Mouse (Mus musculus): ENCODE data around the gene Sytl3. TPM values are rescaled to one million over a fixed set of nuclear protein-coding genes. Genes with fewer than 3 reads are reported as not detected.
A peak's percentile ranks its signal among the peaks of the same experiment; 100 is the strongest.

The Sytl3 gene
- total RNA-seq, 2 experiments from 2014 or later: 5.4 to 5.7 TPM

GRCm38 (mm10) chr17:6733322-6733875 is 74.5 kb downstream of the Sytl3 start:
- ATAC-seq (ENCODE audit: poor library complexity, severe bottlenecking): no peak

- ATAC-seq (ENCODE audit: poor library complexity, severe bottlenecking): no peak
Observed at GRCm38 (mm10) chr17:6734746-6735441, 76.0 kb downstream of the Sytl3 start.

- ATAC-seq (ENCODE audit: poor library complexity, severe bottlenecking): no peak
Observed at GRCm38 (mm10) chr17:6736306-6737272, 77.7 kb downstream of the Sytl3 start.

GRCm38 (mm10) chr17:6737273-6737997 is 78.5 kb downstream of the Sytl3 start:
- ATAC-seq (ENCODE audit: poor library complexity, severe bottlenecking): no peak

- ATAC-seq (ENCODE audit: poor library complexity, severe bottlenecking): no peak
Observed at GRCm38 (mm10) chr17:6738836-6739235, 79.9 kb downstream of the Sytl3 start.

GRCm38 (mm10) chr17:6739266-6739665 is 80.4 kb downstream of the Sytl3 start:
- ATAC-seq (ENCODE audit: poor library complexity, severe bottlenecking): no peak

GRCm38 (mm10) chr17:6739756-6740155 is 80.9 kb downstream of the Sytl3 start:
- ATAC-seq (ENCODE audit: poor library complexity, severe bottlenecking): no peak

GRCm38 (mm10) chr17:6740331-6741170 is 81.7 kb downstream of the Sytl3 start:
- no peak for ATAC-seq (ENCODE audit: poor library complexity, severe bottlenecking)

- no peak for ATAC-seq (ENCODE audit: poor library complexity, severe bottlenecking)
Observed at GRCm38 (mm10) chr17:6741271-6741670, 82.4 kb downstream of the Sytl3 start.

GRCm38 (mm10) chr17:6742083-6743038 is 83.5 kb downstream of the Sytl3 start:
- peak; percentile 49 for ATAC-seq (ENCODE audit: poor library complexity, severe bottlenecking)

- no peak for ATAC-seq (ENCODE audit: poor library complexity, severe bottlenecking)
Observed at GRCm38 (mm10) chr17:6743039-6743575, 84.2 kb downstream of the Sytl3 start.

- peak; percentile 19 for ATAC-seq (ENCODE audit: poor library complexity, severe bottlenecking)
Observed at GRCm38 (mm10) chr17:6743787-6744239, 84.9 kb downstream of the Sytl3 start.

- no peak for ATAC-seq (ENCODE audit: poor library complexity, severe bottlenecking)
Observed at GRCm38 (mm10) chr17:6744366-6744765, 85.5 kb downstream of the Sytl3 start.

GRCm38 (mm10) chr17:6744871-6745270 is 86.0 kb downstream of the Sytl3 start:
- ATAC-seq (ENCODE audit: poor library complexity, severe bottlenecking): no peak

GRCm38 (mm10) chr17:6745503-6745902 is 86.6 kb downstream of the Sytl3 start:
- ATAC-seq (ENCODE audit: poor library complexity, severe bottlenecking): no peak

GRCm38 (mm10) chr17:6745975-6746374 is 87.1 kb downstream of the Sytl3 start:
- peak; percentile 23 for ATAC-seq (ENCODE audit: poor library complexity, severe bottlenecking)

GRCm38 (mm10) chr17:6746452-6747231 is 87.7 kb downstream of the Sytl3 start:
- peak; percentile 77 for ATAC-seq (ENCODE audit: poor library complexity, severe bottlenecking)

- no peak for ATAC-seq (ENCODE audit: poor library complexity, severe bottlenecking)
Observed at GRCm38 (mm10) chr17:6747478-6747877, 88.6 kb downstream of the Sytl3 start.
